Mouse (Mus musculus) lung, postnatal 25 days (tissue): ENCODE data around the gene Aim2.
"Not testable (repeated sequence)": the region's sequence is repeated elsewhere in the genome, so short reads cannot be mapped to it uniquely, and the experiment has no call there.

Source experiments
- DNase-seq: peaks from one replicate; pipeline ENCODE4 v3.0.0; 2022; ENCODE audit warnings: low spot score

Aim2 gene

DNA sequence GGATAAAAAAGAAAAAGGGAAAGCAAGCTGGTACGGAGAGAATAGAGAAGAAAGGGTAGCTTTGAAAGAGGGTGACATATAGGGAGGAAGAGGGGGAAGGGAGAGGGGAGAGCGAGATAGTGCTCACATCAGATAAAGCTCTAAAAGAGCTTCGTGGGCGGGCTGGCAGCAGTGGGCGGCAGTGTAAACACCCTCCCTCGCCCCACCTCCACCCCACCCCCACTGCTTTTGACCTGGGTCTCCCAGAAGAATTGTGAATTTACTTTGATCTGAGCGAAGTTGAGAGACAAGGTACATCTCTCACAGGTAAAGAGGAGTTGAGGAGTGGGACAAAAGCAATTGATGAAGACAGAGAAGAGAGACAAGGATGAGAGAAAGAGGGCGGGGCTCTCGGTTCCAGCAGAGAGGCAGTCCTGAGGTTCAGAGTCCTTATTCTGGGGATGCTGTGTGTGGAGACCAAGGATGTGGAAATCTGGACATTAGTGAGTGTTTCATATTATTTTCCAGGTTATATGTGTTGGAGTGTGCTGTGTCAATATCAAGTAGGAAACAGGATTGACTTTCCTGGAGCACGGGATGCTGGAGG lies at the start of gene Aim2:
Gene Aim2 (plus strand): TSS at position 508 of the 586 bp plus-strand sequence.
- DNase-seq, result no peak

DNA sequence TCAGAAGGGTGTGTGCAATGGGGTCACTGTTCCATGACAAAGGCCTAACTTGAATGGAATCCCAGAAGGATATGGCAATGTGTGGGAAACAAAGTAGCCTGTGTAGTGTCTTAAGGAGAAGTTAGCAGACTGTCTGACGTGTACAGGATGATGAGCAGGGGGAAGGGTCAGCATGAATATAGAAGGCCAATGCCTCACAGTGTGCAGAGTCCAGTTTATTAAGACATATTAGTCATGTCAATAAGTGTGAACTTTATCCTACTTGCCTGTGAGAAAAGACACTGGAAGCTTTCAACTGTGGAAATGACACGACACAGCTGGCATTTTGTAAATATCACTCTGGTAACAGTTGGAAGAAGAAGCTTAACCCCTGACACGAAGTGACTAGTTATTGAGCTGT lies 47.9 kb upstream of the Aim2 start:
- not testable (repeated sequence) for DNase-seq

DNA sequence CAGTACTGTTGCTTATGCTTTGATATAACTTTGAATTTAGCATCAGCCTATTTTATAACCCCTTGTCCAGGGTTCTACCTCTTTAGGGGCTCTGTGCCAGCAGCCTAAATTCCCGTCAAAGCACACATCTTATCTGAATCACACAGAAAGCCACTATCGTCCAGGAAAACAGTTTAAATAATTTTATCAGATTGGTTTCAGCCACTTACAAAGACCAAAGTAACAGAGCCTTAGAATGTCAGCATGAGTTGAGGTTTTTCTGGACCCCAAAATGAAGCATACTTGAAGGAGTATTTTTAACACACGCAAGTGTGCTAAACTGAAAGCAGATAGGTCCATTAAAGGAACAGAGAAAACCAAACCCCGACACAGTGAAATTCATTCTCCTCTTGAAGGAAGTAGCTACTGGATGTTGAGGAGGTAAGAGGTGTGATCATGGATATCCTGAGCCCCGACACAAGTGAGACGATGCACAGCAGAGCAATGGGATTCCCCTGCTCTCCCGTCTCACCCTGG lies 37.1 kb upstream of the Aim2 start:
- not testable (repeated sequence) for DNase-seq

DNA sequence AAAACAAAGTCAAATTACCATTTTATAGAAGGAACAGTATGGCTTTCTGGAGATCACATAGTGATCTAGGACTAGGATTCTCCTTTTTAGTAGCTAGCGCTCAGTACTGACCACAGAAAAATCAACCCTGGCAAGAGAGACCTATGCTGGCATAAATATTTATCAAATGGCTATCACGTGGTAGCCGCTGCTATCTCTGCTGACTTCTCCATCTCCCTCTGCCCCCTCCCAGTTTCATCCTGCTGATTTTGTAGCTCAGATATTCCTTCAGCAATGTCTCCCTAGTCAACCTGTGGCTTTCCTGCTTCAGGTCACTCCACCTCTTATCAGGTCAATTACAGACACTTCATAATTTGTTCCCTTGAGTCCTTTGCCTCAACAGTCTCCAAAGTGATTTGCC lies 35.0 kb upstream of the Aim2 start:
- no peak for DNase-seq

DNA sequence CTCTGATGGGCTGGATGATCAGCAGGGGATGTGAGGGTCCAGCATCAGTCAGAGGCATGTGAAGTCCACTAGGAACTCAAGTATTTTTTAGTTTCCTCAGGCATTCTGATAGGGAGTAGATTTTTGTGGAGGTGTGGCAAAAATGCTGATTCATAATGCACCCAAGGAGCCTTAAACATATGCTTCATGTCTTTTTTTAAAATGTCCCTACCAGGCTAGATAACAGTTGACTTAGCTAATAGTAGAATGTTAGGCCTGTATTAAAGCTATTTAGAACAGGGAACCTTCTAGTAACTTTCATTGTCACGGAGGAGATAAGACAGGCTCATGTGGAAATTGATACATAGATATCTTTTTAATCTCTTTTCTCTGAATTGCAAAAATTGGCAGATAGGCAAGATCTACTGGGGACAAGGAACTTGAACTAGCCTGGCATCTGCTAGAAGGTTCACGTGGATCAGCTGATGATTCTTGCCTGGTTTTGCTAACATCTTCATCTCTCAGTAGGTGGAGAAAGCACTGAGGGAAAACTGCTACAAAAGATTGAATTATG lies 32.7 kb upstream of the Aim2 start:
- no peak for DNase-seq

DNA sequence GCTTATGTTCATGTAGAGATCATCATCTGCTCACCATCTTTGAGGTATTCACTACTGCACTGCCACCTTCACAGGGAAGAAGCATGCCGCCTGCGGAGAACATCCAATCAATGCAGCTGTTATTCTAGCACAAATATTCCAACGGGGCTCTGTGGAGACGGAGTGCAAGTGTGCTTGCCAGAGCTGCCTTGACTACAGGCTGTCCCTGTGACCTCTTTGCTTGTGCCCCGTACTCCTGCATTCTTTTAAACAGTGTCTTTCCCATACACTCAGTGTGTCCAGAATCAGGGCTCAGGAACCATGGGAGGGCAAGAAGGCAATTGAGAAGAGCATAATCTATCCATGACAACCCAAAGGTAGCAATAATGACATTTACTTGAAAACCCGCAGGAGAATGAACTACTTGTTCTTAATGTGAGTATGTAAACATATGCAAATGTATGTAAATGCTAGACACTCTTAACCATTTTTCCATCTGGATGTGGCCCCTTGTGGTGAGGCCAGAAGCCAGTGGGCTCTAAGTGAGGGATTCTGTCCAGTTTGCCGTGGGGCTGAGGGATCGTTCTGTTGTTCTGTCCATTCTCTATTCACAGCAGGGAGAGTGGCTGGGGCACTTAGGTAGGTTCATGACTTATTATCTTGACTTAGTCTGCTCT lies 29.0 kb upstream of the Aim2 start:
- DNase-seq, result no peak

DNA sequence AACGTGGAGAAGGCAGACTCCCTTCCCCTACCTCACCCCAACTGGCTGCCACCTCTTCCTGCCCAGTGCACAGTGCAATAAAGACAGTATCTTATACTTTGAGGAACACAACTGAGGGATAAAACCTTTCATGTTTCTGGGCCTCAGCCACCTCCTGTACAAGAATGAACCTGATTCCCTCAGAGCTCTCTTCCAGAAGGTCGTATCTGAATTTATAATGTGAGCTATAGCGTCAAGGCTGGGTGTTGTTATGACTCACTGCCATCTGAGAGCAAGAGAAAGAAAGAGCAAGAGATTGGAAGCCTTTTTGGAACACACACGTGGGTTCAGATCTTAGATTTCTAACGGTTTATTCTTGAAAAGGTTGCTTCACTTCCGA lies 28.4 kb upstream of the Aim2 start:
- DNase-seq, result no peak

DNA sequence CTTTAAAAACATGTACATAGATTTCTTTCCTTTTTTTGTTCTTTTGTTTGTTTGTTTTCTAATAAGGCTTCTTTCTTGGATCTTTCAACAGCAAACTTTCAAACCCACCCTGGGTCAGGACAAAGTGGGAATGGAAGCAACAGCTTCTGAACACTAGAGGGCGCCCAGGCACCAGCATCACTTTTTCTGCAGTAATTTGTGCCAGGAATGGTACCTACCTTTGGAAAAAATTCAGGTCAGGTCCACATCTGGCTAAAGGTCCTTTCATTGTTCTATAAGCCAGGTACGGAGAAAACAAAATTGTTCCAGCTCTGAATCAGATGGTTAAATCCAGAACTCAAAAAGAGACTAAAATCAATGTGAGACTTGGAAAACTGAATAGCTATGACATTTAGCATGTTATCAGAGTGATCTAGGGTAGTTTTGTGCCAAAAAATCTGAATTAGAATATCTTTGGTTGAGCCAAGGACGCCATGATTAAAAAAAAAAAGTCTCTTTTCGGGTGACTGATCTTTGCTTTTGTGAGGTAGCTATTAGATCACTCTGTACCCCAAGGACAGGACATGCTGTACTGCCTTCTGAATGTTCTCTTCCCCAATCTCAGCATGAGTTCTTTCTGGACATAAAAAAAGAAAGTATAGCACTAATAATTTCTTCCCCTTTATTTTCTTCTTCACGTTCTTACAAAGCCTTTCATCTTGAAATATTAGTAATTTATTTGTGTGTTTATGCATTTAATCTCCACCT lies 26.7 kb upstream of the Aim2 start:
- peak; percentile 5 for DNase-seq

DNA sequence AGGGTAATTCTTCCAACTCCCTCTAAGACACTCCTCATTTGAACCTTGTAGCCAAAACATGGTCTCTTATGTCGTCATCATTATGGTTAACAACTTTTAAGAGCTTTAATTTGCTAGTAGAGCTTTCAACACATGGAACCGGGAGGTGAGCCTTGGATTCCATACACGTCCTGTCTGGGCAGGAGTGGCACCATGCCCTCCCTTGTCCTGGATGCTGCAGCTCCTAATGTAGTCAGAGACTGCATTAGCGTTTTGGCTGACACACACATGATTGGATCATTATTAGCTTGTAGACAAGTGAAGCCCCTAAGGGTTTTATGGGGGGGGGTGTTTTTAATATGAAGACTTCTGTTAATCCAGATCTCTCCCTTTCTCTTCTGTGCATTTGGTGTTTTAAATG lies 25.7 kb upstream of the Aim2 start:
- DNase-seq, result no peak

DNA sequence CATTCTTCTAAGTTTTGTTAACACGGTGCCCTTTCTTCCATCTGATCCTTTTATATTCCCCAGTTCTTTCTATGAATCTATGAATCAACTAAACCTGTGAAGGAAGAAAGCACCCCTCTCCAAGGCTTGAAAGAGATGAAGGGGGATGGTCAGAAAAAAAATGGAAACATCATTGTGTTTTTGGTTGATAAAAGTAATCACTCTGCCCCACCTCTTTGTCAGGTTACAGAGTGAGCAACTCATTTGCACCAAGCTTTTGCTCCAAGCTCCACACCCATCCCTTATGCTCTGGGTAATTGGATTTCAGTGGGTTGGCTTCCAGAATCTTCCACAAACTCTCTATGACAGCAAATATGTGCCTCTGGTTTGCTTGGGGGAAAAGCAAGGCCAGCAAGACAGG lies 25.3 kb upstream of the Aim2 start:
- DNase-seq, result no peak

DNA sequence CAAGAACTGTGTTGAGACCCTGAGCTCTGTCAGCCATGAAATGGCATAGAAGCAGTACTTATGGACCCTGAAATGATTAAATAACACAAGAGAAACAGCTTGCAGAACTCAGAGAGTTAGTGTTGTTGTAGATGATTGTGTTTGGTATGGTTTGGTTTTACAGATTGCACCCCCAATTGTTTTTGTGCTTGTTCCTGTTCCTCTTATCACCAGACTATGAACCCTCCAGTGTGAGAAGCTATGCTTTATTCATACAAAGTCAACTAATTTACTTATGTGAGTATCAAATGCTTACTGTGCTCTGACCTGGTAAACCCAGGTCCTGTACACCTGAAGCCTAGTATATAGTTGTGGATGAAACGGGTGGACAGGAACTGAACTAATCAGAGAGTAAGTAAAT lies 24.1 kb upstream of the Aim2 start:
- DNase-seq, result no peak

DNA sequence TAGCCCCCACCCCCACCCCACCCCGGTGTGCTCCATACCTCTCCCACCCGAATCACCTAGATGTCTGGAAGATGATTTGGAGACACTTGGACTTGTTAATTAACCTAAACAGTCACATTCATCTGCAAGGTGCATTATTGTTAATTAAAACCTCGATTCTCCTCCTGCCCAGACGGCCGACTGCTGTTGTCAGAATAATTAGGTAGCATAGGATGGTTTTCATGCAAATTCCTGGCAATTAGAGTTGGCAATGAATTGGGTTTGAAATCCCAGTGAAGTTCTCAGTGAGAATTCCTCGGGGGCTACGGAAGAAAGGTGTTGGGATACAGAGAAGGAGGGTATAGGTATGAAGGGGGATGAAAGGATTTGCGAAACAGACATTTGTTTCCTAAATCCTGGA lies 22.2 kb upstream of the Aim2 start:
- no peak for DNase-seq

DNA sequence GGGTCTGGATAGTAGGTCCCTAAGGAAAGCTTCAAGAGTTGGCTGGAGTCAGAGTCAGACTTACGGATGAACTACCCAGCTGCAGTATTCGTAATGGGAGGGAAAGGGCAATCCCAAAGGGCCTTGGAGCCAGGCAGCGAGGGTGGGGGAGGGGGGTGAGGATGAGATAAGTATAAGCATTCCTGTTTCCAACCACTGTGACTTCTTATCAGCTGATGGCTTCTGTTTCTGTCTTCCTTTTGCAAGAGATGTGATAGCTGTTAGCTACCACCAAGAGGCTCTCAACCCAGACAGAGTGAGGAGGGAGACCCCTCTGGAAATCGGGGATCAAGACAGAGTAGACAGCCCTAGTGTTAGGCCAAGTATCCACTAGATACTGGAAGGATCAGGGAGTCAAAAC lies 21.5 kb upstream of the Aim2 start:
- DNase-seq, result no peak

DNA sequence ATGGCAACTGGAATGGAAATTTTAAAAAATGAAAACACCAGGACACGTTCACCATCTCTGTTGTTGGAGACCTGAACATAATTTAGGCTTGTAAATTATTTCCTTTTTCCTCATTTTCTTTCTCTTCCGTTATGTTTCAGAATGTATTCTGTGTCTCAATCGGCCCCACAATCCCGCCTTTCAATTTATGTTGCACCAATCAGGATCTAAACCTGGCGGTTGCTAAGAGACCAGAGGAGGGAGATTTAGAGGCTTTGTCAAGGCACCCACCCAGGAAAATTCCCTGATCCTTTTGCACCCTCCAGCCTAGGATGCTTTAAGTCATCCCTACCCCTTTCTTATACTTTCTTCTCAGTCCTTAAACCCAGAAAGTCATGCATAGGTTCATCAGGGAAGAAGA lies 20.9 kb upstream of the Aim2 start:
- no peak for DNase-seq

DNA sequence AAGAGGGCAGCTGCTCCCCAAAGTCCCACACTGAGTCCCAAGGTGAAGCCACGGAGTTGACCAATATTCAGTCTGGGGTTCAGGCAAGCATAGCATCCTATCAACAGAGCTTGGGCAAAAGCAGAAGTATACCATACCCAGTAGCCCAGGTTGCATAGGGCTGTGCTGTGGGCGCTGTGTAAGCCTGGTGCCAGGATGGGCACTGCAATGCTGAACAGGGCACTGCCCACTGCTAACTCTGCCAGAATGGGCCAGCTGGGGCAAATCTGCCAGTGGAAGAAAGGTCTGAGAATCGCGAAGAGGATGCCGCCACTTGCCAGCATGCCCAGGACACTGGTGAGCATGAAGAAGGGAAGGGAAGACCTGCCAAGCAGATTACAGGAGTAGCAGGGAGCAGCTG lies 18.3 kb upstream of the Aim2 start:
- DNase-seq, result no peak

DNA sequence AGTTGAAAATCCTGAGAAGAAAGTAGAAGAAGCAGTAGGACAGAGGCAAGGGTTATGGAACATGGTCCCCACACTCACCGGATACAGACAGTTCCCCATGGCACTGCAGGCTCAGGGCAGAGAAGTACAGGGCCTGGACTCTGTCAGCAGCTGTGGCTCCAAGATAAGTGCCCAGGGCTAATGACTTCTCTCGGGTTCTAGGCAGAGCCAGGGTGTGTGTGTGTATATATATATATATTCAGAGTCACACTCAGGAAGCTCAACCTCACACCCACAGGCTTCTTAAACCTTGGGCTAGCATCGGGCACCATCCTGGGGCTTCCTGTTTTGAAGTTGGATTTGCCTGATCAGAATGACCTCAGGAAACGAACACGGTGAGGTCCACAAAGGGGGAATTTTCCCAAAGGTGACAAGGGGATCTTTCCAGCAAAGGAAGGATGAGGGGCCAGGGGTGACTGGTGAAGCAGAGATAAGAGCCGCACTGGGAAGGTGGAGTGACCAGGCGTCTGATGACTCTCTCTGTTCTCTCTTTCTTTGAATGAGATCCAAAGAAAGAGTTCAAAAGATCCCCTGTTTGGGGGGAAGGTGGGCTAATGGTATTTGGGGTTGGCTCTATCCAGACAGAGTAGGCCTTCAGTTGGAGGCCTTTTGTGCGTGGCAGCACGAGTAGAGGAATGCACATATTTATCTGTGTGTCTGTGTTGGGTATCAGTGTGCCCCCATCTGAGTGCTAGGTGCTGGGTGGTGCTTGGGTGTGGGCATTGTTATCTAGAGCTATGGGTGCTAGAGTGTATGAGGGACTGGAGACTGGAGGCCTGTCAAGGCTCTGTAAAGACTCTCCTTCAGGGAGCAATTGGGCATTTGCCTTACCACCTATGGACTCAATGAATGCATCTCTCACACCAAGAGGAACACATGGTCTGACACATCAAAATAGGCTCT lies 17.1 kb upstream of the Aim2 start, which contains the start of gene Ackr1:
Gene Ackr1 (minus strand): TSS at position 439 of the 942 bp plus-strand sequence.
- DNase-seq, result no peak

DNA sequence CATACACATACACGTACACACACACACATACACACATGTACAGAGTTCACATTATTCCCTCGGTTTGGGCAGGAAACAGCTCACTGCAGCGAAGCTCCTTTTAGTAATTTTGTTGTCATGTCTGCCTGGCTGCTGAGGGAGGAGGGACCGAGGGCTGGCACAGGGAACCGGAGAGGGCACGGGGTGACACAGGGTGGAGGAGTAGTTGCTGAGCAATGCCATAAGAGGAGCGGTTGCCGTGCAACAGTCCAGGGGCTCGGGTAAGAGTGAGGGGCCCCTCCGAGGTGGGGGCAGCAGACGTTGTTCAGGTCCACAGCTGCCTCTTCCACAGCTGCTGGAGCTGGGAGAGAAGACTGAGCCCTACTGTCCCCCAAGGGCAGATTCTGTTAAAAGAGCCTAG lies 14.8 kb upstream of the Aim2 start:
- DNase-seq, result no peak

DNA sequence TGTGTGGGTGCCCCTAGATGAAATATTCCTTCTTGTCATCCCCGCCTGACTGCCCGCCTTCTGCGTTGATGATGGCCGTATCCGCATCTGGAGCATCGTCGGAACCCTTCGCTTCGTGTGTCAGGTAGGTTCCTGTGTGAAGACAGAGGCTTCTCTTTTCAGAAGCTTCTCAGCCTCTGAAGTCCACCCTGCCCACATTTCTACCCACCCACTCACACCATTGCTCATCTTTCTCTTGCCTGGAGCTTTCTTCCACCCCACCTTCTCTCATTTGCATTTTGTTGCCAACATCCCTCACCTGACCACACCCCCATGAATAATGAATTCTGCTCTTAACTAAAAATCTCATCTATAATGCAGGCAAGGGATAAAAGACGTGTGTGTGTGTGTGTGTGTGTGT lies 13.7 kb upstream of the Aim2 start:
- no peak for DNase-seq

DNA sequence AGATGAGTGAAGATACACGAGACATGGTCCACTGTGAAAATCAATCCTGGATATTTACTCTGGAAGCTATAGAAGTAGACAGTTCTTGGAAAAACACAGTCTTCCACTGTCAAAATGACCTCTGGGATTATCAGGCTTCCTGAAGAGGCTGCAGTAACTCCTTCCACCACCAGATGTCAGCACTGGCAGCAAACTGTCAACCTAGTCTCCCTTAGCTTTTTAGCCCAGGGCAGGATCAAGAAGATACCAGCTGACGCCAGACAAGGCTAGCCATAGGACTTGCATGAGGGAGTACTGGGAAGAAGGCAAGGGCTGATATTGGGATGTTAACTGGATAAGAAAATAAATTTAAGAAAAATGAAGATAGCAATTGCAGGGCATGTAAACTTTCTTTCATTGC lies 11.1 kb upstream of the Aim2 start:
- DNase-seq, result peak; percentile 21

DNA sequence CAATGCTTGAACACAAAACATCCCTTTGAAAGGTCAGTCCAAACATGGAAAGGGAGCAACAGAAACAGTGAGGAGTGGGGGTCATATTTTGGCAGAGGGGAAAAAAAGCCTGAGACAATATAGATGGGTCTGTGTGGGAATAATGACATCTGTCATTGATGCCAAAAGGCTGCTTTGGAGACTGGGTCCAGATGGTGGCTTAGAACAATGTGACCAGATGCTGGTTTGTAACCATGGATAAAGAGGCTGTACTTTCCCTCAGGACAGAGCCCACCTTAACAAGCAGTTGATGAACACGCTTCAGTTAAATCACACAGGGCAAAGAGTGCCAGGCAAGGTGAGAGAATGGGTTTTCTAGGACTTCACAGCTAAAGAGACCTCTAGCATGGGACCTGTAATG lies 8.3 kb upstream of the Aim2 start:
- no peak for DNase-seq

DNA sequence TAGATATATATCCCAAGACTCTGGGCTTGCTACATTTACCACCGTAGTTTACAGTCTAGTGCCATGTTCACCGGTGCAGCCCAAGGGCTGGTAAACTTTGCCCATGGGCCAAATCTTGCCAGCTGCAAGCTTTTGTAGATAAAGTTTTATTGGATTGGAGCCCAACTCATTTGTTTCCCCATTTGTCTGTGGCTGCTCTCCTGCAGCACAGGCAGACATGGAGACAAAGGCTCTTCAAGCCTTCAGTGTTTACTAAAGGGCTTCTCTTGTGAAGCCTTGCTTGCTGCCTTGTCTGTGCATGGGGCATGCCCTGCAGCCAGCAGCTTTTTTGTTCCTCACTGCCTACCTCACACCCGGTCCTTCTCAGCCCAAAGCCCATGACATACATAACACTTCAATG lies 6.7 kb upstream of the Aim2 start:
- no peak for DNase-seq

DNA sequence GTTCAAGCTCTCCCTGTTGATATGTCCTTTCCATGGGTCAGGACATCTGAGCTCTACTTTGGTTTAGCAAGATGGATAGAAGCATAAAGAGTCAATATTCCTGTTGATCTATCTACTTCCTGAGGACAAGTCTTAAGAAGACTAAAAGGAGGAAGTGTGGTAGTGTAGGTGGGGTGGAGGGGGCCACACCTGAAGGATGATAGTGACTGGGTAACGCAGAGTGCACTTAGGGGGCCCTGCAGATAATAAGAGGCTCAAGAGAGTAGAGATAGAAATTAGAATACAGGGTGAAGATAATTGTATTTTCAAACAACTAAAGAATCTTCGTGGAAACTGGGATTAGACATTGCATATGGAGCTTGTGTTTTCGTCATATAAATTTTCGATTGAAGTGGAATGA lies 5.6 kb upstream of the Aim2 start:
- no peak for DNase-seq
